Mouse (Mus musculus) urinary bladder, postnatal 10 days (tissue): ENCODE results near the gene Rfwd3.
"Not testable (repeated sequence)": the region's sequence is repeated elsewhere in the genome, so short reads cannot be mapped to it uniquely, and the experiment has no call there.

ENCODE experiments used
- DNase-seq: peaks from one replicate; pipeline ENCODE4 v3.0.0; 2022; ENCODE audit warnings: low spot score

Gene Rfwd3

DNA sequence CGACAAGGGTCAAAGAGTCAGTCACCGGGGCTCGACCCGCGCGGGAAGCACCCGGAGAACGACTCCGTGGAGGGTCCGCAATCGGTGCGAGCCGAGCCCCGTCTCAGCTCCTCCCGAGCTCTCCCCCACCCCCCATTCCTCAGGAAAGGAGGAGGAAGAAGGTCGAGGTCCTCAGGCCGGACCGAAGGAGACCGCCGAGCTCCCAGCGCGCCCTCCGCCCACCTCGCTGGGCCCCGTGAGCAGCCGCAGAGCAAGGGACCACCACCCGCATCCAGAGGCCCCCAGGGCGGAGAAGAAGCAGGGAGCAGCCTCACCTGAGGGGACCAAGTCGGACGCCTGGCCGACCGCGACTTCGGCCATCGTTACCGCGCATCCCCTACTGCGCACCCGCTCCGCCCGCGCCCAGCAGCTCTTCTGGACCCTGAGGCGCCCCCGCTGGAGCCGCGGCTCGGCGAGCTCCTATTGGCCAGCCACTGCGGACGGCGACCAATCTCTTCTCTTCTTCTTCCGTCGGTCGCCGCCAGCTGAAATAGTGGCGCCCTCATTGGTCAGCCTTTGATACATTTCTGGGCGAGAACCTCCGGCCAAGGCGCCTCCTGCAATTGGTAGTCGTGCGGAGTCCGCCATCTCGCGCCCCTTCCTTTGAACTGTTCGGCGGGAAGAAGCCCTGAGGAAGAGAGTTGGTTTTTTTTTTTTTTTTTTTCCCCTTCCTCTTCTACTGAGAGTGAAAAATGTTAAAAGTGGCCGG lies at the start of gene Rfwd3:
Gene Rfwd3, minus strand, starts transcription at position 402 of the 748 bp plus-strand sequence.
- DNase-seq: peak; percentile 81

DNA sequence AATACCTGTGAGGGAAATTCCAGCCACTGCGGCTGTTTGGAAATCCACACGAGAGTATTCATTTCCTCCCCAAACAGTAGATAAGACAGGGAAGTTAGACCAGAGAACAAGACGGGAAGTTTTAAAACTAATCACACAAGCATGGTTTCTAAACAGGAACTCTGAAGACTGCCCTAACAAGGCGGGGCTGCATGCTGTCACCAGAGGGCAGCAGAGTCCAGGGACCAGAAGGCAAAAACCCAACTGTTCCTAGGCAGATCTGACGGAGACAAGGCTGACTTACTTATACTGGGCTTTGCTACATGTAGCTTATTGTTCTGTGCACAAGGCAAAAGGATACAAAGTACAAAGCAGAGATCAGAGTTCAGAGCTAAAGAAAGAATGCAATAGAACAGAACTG lies 43.2 kb upstream of the Rfwd3 start:
- DNase-seq: peak; percentile 37

GRCm38 (mm10) chr8:111340186-111340585 lies 40.2 kb upstream of the Rfwd3 start:
- no peak for DNase-seq

GRCm38 (mm10) chr8:111338370-111339208 lies 38.6 kb upstream of the Rfwd3 start:
- DNase-seq: no peak

- DNase-seq: no peak
Measured at GRCm38 (mm10) chr8:111337890-111338347, 37.9 kb upstream of the Rfwd3 start, which contains the start of gene Mlkl. TSS of gene Mlkl (minus strand) at chr8:111338177.

DNA sequence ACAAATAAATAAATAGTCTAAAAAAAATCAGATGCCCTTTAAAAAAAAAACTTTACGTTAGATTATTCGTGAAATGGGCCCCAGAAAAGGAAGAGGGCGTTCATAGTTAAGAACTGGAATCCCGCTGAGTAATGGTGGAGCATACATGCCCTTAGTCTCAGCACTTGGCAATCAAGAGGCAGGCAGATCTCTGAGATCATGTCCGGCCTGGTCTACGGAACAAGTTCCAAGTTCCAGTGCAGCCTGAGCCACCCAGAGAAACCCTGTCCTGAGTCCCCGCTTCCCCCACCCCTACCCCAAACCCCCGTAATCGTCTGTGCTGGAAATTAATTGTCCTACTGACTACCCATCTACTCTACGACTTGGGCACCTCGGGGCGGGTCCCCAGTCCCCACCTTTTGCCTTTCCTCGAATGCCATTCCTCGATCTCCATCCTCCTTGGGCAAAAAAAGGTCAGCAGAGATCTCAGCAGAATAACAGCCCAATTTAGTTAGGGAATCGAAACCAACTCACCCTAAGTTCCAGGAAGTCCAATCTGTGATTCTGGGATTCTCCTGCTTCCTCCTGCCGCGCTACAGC lies 37.4 kb upstream of the Rfwd3 start:
- DNase-seq: no peak

DNA sequence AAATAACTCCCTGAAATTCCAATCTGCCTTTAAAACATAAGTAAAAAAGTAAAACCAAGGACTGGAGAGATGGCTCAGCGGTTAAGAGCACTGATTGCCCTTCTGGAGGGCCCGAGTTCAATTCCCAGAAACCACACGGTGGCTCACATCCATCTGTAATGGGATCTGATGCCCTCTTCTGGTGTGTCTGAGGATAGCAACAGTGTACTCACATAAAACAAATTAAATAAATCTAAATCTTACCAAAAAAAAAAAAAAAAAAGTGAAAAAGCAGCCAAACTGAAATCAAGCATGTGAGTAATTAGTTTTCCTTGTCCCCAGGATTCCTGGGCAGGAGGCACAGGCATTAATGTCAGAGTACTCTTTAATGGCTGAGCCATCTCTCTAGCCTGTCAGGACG lies 36.7 kb upstream of the Rfwd3 start:
- no peak for DNase-seq

- DNase-seq: no peak
Measured at GRCm38 (mm10) chr8:111325222-111325790, 25.3 kb upstream of the Rfwd3 start.

DNA sequence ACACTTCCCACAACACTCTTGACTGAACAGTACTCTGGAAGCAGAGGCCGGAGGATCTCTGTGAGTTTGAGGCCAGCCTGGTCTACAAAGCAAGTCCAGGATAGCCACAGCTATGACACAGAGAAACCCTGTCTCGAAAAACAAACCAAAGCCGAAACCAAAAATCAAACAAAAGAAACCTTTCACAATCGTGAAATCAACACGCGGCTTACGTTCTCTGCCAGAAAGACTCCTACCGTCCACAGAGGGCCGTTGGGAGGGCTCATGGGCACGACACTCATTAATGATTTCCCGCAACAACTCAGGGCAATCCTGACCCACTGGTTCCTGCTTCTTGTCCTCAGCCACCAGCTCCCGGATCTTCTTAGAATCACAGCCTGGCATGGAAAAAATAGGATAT lies 14.7 kb upstream of the Rfwd3 start:
- DNase-seq: no peak

GRCm38 (mm10) chr8:111313961-111314360 lies 13.9 kb upstream of the Rfwd3 start:
- not testable (repeated sequence) for DNase-seq

DNA sequence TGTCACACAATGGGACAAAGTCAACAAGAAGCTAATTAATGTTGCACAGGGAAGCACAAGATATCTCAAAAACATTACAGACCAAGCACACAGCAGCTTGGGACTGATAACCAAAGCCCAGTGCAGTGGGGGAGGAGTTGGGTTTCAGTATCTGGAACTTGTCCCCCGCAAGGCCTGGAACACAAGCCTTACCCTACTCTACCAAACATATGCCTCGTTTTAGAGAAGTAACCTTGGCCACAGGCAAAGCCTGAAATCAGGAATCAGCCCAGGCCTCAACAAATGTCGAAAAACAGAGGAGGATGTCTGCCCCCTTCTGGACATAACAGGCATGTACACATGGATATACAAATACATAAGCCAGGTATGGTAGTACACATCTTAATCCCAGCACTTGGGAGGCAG lies 12.7 kb upstream of the Rfwd3 start:
- no peak for DNase-seq

DNA sequence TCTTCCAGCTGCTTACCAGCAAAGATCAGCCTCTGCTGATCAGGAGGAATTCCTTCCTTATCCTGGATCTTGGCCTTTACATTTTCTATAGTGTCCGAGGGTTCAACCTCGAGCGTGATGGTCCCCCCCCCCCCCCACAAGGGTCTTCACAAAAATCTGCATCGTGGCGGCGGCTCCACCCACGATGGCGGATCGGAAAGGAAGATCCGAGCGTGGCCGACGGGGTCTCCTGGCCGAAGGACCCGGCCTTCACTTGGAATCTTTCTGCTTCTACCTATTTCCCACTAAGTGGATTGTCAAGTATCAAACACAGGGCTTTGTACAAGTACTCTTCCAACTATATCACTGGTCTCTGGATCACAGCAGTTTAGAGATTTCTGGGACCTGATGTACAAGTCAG lies 10.0 kb upstream of the Rfwd3 start:
- not testable (repeated sequence) for DNase-seq

DNA sequence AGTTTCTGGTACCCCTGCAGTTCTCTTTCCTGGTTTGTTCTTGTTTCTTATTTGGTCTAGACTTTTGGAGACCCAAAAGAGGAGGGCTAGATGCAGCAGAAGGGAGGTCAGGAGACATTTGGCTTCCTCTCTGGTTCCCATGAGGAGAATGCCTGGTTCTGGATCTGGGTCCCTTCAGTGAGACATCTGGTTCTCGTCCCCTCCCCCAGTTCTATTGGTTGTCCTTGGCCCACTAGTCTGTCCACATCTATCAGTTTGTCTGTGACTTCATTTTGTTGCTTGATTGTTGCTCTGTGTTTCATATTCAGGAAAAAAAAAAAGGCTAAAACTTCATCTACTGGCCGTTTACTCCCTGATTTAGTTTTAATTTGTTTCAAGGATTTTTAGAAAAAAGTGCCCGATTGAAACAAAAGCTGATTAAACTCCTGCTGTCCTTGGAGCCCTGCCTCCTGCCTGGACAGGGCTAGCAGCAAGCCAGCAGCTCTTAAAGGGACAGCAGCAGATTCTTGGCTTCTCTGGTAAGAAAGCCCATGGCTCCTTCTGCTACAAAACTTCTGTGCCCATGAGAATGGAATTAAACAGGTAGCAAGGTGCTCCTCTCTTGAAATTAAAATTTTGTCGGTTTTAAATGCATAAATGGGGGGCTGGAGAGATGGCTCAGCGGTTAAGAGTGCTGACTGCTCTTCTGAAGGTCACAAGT lies 5.2 kb upstream of the Rfwd3 start:
- no peak for DNase-seq

GRCm38 (mm10) chr8:111304359-111304758 lies 4.3 kb upstream of the Rfwd3 start:
- DNase-seq: no peak

GRCm38 (mm10) chr8:111303076-111303803 lies 3.2 kb upstream of the Rfwd3 start:
- not testable (repeated sequence) for DNase-seq

DNA sequence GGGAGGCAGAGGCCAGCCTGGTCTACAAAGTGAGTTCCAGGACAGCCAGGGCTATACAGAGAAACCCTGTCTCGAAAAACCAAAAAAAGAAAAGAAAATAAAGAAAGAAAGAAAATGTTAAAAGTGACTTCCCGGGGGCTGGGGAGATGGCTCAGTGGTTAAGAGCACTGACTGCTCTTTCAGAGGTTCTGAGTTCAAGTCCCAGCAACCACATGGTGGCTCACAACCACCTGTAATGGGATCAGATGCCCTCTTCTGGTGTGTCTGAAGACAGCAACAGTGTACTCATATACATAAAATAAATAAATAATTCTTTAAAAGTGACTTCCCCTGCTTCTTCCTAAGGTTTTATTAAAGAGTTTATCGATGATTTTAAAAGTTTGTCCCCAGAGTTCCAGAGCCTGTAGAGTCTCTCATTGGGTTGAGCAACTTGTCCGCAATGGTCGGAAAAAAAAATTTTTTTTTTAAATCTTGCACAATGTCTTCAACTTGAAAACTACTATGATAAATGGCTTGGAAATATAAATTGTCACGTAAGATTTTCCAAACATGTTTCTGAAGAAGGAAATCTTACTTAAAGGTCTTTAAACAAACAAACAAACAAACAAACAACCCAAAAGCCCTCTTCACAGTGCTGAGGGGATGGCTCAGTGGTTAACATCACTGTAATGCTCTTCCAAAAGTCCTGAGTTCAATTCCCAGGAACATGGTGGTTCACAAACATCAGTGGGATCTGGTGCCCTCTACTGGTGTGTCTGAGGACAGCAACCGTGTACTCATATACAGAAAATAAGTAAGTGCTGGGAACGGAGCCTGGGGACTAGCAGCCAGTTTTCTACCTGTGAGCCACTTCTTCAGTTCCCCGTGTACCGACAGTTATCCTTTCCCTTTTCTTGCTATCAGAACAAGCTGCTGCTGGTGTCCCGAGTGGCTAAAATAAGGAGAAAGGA lies 850 bp upstream of the Rfwd3 start:
- DNase-seq: no peak

GRCm38 (mm10) chr8:111299363-111299820 lies 630 bp downstream of the Rfwd3 start:
- DNase-seq: peak; percentile 11

- DNase-seq: no peak
Measured at GRCm38 (mm10) chr8:111298011-111298410, 2.0 kb downstream of the Rfwd3 start.

DNA sequence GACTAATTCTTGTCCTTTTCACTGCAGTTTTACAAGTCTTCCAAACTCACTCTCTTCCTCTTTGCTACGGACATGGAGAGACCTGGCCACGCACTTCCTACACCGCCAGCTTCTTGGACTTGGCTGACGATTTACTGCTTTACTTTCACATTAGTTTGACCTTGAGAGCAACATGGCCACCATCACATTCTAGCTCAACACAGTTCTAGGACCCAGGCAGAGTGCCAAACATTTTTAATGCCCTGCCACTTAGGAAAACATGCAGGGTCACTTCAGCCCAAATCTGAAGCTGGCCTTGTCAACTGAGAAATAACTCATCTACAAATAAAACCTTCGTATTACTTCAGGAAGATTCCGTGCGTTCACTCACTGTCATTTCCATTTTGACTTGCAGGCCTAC lies 8.3 kb downstream of the Rfwd3 start:
- DNase-seq: no peak

DNA sequence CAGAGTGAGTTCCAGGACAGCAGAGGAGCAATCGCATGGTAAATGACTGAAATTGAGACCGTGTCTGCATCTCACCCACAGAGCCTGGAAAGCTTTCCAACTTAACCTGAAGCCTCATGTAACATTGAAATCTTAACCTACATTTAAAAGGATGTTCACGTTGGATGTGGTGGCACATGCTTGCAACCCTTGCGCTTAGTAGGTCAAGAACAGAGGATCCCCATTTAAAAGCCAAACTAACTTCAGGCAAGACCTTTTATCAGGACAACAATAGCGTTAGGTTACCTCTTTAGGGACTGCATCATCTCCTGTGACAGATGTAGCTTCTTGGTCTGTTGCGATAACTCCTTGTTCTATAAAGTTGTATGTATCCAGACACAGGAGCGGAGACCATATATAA lies 9.4 kb downstream of the Rfwd3 start:
- no peak for DNase-seq
